Mouse (Mus musculus) intestine, postnatal 0 days (tissue): ENCODE measurements around the gene Tspan13. TPM values are rescaled to one million over a fixed set of nuclear protein-coding genes. Genes with fewer than 3 reads are reported as not detected.

Experiments used
- ATAC-seq: fragments of 200-750 bp; cut with Nextera tagmentation; 2 replicates; pipeline ENCODE4 v1.8.0; 2017; ENCODE audit warnings: mild to moderate bottlenecking, moderate TSS enrichment, moderate library complexity
- H3K27ac ChIP-seq: fragments of 300-500 bp; sonication (generic); 2 replicates; pipeline ENCODE4 v1.5.1; 2014; ENCODE audit warnings: mild to moderate bottlenecking, low read depth, low read length, moderate library complexity
- H3K27me3 ChIP-seq: fragments of 300-500 bp; sonication (generic); replicated peaks from 2 replicates; pipeline ENCODE4 v1.6.1; 2014; ENCODE audit warnings: low read length, mixed read lengths; ENCODE audit not compliant: control insufficient read depth, insufficient read depth
- H3K36me3 ChIP-seq: fragments of 300-500 bp; sonication (generic); 2 replicates; pipeline ENCODE4 v1.6.1; 2014; ENCODE audit warnings: mild to moderate bottlenecking, moderate library complexity; ENCODE audit not compliant: control insufficient read depth, insufficient read depth
- H3K4me1 ChIP-seq: fragments of 300-500 bp; sonication (generic); replicated peaks from 2 replicates; pipeline ENCODE4 v1.6.1; 2014; ENCODE audit warnings: antibody characterized with exemption, low read length, mixed read lengths; ENCODE audit not compliant: control insufficient read depth, insufficient read depth
- H3K4me2 ChIP-seq: fragments of 300-500 bp; sonication (generic); replicated peaks from 2 replicates; pipeline ENCODE4 v1.6.1; 2014; ENCODE audit warnings: low read depth, mild to moderate bottlenecking, moderate library complexity
- H3K4me3 ChIP-seq: fragments of 300-500 bp; sonication (generic); 2 replicates; pipeline ENCODE4 v1.5.1; 2014; ENCODE audit warnings: low read depth, low read length
- H3K9ac ChIP-seq: fragments of 300-500 bp; sonication (generic); 2 replicates; pipeline ENCODE4 v1.6.1; 2014; ENCODE audit warnings: mild to moderate bottlenecking, low read depth, low read length
- H3K9me3 ChIP-seq: fragments of 300-500 bp; sonication (generic); 2 replicates; pipeline ENCODE4 v1.6.1; 2016; ENCODE audit warnings: mixed run types; ENCODE audit not compliant: control insufficient read depth
- CTCF ChIP-seq: sonication (generic); IDR thresholded peaks from 2 replicates; pipeline ENCODE4 v1.5.1; 2016; ENCODE audit warnings: low read depth, mild to moderate bottlenecking, control low read depth, antibody characterized with exemption, moderate library complexity
- whole genome bisulfite sequencing: fragments of 180-500 bp; shearing (Covaris S2); extraction: QIAGEN DNeasy Blood & Tissue Kit; methylation state at CpG from one replicate; pipeline ENCODE4 v1.1.7; 2014; 5-methylcytosine and 5-hydroxymethylcytosine counted together
- polyA plus RNA-seq: library from polyadenylated mRNA; unstranded; fragments of >200 nt; fragmentation: Nextera tagmentation; extraction: Ambion mirVana; gene quantifications from 2 replicates; pipeline ENCODE4 v1.2.1, GENCODE M21; 2015

Gene Tspan13
- polyA plus RNA-seq, 1 experiment from 2014 or later: 565 TPM

DNA sequence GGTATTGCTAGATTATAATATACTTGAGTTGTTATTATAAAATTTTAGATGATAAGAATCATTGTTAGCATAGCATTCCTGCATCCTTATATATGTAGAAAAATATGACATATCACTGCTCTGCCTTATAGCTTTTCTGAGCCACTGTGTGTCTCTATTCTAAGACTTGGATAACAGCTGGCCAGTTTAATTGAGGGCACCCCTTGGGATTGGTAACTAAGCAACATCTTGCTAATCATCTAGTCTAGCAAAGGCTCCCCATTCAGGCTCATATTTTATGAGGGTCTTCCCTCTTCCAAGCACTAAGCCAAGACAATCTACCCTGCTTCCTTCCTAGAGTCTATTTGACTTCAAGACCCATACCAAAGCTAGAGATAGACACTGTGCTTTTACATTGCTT is 48.2 kb downstream of the Tspan13 start:
- H3K4me2 ChIP-seq: no peak overlapping the region
- no peak for ATAC-seq

DNA sequence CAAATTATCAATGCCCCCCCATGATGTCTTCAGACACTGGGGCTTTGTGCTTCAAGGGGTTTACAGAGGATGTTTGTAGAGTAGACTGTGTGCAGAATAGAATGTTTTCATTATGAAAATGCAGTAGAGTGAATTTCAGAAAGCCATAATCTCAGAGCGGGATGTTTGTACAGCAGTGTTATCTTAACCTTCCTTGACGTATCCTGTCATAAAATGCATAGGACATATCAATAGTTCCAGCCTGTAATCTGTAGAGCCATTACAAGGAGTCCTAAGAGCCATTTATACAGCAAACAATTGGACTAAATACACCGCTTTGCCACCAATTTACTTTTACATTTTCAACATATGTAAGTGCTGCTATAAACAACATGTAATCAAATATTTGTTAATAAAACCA is 48.7 kb downstream of the Tspan13 start:
- no peaks in the 10 kb centered on the region for H3K36me3 ChIP-seq
- H3K9me3 ChIP-seq: no peaks in the 10 kb centered on the region
- 0 out of 2 replicates have a peak, but pooled peaks cover 5% of the 10 kb centered on the region for H3K4me1 ChIP-seq
- H3K9ac ChIP-seq: no peak overlapping the region
- H3K27me3 ChIP-seq: no peaks in the 10 kb centered on the region
- ATAC-seq: peak; percentile 58; the same call in 1 of the 2 replicates
- no peak overlapping the region for H3K4me3 ChIP-seq
- peak overlapping the region; percentile 30 for H3K4me2 ChIP-seq
- no peak overlapping the region for H3K27ac ChIP-seq
- 34% methylated on average over 3 of the region's 3 CpGs for WGBS
- TF ChIP-seq CTCF: no peak

More for the DNA sequence above, 48.2 kb downstream of the Tspan13 start:
- H3K36me3 ChIP-seq: no peaks in the 10 kb centered on the region
- no peaks in the 10 kb centered on the region for H3K27me3 ChIP-seq
- no peak overlapping the region for H3K27ac ChIP-seq
- H3K9ac ChIP-seq: no peak overlapping the region
- H3K4me1 ChIP-seq: 0 out of 2 replicates have a peak, but pooled peaks cover 5% of the 10 kb centered on the region
- TF ChIP-seq CTCF: no peak
- H3K4me3 ChIP-seq: no peak overlapping the region
- no peaks in the 10 kb centered on the region for H3K9me3 ChIP-seq

DNA sequence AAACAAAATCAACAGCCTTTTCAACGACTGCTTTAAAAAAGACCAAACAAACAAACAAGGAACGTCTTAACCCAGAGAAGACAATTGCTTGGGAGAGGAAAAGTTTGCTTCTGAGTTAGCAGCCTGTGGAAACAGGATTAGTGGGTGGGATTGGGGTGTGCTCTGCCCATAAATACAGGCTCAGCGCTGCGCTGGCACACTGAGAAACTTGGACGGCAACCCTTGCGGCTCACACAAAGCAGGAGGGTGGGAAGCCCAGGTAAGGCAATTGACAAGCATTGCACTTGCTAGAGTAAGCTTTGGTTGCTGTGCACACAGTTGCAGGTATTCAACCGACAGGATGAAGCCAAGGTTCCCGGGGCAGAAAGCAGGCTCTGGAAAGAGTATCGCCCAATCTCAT is 49.6 kb downstream of the Tspan13 start, which contains the start of gene Agr2:
TSS of gene Agr2 (plus strand) at position 197 of the 400 bp plus-strand sequence.
- H3K27me3 ChIP-seq: no peaks in the 10 kb centered on the region
- no peak within 1 kb of the TSS for H3K9ac ChIP-seq
- no peak for TF ChIP-seq CTCF
- peak; percentile 56 for ATAC-seq
- 43% methylated on average over 9 of the region's 9 CpGs for WGBS
- peak within 1 kb of the TSS; percentile 2; the same call in 1 of the 2 replicates for H3K4me3 ChIP-seq
- no peaks in the 10 kb centered on the region for H3K36me3 ChIP-seq
- peak within 1 kb of the TSS; percentile 30 for H3K4me2 ChIP-seq
- no peak within 1 kb of the TSS; the same call in 1 of the 2 replicates for H3K27ac ChIP-seq
- H3K4me1 ChIP-seq: 0 out of 2 replicates have a peak, but pooled peaks cover 5% of the 10 kb centered on the region
- H3K9me3 ChIP-seq: no peaks in the 10 kb centered on the region

DNA sequence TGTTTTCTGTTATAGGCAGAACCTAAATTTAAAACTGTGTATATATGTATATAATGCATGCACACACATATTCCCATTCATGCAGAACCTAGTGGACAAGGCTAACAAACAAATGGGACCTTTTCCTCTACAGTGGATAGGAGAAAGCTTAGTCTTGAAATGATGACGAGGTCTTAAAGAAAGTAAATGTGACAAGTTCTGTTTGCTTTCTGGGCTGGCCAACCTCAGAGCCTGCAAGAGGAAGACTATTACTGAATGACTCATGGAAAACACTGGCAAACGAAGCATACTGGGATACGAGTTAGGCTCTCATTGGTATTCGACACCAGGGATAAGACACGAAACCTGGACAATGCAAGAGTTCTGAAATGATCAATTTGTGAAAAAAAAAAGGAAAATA is 57.6 kb downstream of the Tspan13 start:
- ATAC-seq: no peak
- TF ChIP-seq CTCF: no peak

DNA sequence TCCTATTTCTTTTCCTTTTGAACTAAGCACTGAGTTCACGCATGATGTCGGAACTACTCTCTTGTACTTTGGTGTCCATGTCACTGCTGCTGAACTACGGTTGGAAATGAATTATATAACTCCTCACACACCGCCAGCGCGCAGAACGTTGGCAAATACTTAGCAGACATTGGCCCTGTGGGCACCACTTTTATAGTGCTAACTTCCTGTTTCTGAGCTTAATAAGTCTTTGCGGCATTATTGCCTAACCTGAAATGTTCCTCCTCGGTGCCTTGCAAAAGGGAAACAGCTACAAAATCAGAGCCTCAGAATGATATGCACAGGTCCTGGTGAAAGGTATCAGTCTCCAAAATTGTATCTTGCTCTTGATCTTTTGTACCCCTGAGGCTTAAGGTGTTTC is 58.8 kb downstream of the Tspan13 start:
- 83% methylated on average over 9 of the region's 9 CpGs for WGBS

More for the DNA sequence above, 57.6 kb downstream of the Tspan13 start:
- H3K27ac ChIP-seq: no peak overlapping the region
- H3K4me2 ChIP-seq: no peak overlapping the region
- no peaks in the 10 kb centered on the region for H3K36me3 ChIP-seq
- no peaks in the 10 kb centered on the region for H3K27me3 ChIP-seq
- H3K4me1 ChIP-seq: no peaks in the 10 kb centered on the region
- 78% methylated on average over 5 of the region's 5 CpGs for WGBS
- no peak overlapping the region for H3K4me3 ChIP-seq
- no peaks in the 10 kb centered on the region for H3K9me3 ChIP-seq
- no peak overlapping the region for H3K9ac ChIP-seq

DNA sequence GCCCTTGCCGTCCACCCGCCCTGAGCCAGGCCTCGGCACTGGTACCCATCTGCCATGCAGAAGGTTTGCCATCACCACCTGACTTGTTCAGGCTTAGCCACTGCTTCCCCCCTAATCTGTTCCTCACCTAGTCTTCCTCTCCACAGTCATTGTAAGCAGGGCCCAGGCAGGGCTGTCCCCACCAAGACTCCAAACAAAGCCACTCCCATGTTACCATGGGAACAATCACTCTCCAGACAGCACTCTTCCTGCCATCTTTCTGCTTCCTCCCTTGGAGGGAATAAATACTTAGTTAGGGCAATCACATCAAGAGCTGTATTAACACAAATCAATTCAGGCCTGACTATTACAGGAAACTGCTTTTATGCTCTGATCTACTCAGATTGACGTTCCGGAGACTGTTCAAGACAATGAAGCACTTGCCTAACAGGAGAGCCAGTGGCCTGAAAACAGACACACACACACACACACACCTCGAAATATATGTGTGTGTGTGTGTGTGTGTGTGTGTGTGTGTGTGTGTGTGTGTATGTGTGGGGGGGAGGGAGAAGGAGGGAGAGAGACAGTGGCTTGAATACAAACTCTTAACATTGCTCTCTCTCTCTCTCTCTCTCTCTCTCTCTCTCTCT is 60.5 kb downstream of the Tspan13 start:
- no peak overlapping the region for H3K27ac ChIP-seq
- no peak overlapping the region for H3K4me2 ChIP-seq
- no peak for TF ChIP-seq CTCF
- no peaks in the 10 kb centered on the region for H3K9me3 ChIP-seq
- H3K4me3 ChIP-seq: no peak overlapping the region
- WGBS: 18% methylated on average over 6 of the region's 6 CpGs
- H3K27me3 ChIP-seq: no peaks in the 10 kb centered on the region
- no peak overlapping the region for H3K9ac ChIP-seq
- ATAC-seq: peak; percentile 82
- no peaks in the 10 kb centered on the region for H3K36me3 ChIP-seq
- H3K4me1 ChIP-seq: no peaks in the 10 kb centered on the region

More for the DNA sequence above, 58.8 kb downstream of the Tspan13 start:
- ATAC-seq: no peak
- H3K9me3 ChIP-seq: no peaks in the 10 kb centered on the region
- H3K36me3 ChIP-seq: no peaks in the 10 kb centered on the region
- no peak overlapping the region for H3K9ac ChIP-seq
- no peak overlapping the region for H3K27ac ChIP-seq
- H3K27me3 ChIP-seq: no peaks in the 10 kb centered on the region
- no peak for TF ChIP-seq CTCF
- H3K4me2 ChIP-seq: no peak overlapping the region
- H3K4me1 ChIP-seq: no peaks in the 10 kb centered on the region
- no peak overlapping the region for H3K4me3 ChIP-seq
